Mouse (Mus musculus): ENCODE results near the gene Gm21988. TPM values are rescaled to one million over a fixed set of nuclear protein-coding genes. Genes with fewer than 3 reads are reported as not detected.
A peak's percentile ranks its signal among the peaks of the same experiment; 100 is the strongest.

The Gm21988 gene
- polyA plus RNA-seq, 1 experiment from 2014 or later: 11.0 TPM

DNA sequence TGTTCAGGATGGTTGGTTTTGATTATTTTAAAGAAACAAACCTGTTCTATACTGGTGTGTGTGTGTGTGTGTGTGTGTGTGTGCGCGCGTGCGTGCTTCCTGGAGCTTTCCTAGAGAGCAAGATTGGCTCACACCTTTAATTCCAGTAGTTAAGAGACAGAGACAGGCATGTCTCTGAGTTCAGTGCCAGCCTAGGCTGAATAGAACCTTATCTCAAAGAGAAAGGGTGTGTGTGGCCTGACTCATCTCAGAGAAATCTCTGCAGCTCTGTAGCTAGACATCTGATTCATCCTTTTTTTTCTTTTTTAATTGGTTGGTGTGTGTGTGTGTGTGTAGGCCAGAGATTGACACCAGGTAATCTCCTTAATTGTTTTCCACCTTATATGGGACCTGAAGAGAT, 19.4 kb upstream of the Gm21988 start:
- Histone ChIP-seq H3K27ac (no peak overlapping the region), H3K9me3 (0 out of 2 replicates have a peak, but pooled peaks cover 2% of the 10 kb centered on the region), H3K9ac (no peak overlapping the region), H3K4me3 (replicated peaks) (no peak overlapping the region), H3K4me1 (peaks cover 13% of the 10 kb centered on the region), H3K36me3 (no peaks in the 10 kb centered on the region), H3K27me3 (replicated peaks) (peaks cover 13% of the 10 kb centered on the region), H3K4me2 (no peak overlapping the region)
- ATAC-seq (ENCODE audit: insufficient read depth, low FRiP score, low read depth): no peak
- WGBS: 93% methylated on average over 4 of the region's 4 CpGs

DNA sequence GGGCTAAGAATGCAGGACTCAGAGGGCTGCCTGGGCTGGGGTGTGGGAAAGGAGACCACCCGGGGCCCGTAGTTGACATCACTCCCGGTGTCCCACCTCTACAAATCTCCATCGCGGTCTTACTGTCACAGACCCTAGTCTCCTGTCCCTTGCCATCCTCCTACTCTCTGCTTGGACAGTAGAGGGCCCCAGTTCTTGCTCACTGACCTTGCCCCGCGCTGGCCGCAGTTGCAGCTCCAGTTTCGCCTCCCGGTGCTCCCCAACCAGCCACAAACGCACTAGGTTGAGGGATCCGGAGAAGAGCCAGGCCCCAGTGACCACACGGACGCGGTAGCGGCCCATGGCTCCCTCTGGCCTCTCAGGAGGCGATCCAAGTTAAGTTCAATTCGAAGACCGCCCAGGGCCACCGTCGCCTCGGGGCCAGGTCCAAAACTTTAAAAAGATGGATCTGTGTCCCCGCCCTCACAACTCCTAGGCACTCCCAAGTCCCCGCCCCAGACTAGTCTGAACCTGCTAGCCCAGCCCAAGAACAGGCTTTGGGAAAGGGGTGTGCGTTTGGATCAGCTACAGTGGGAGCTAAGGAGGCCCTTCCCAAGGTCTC, 15.4 kb upstream of the Gm21988 start, which contains the start of gene Alox12:
Alox12 (minus strand) TSS at position 423 of the 601 bp plus-strand sequence.
- Histone ChIP-seq H3K9me3 (no peaks in the 10 kb centered on the region), H3K4me1 (peaks cover 15% of the 10 kb centered on the region), H3K4me3 (replicated peaks) (peak within 1 kb of the TSS; percentile 40), H3K9ac (0 out of 2 replicates have a peak within 1 kb of the TSS, but pooled peaks have one; percentile 17), H3K4me2 (peak within 1 kb of the TSS; percentile 61), H3K27ac (peak within 1 kb of the TSS; percentile 49; the same call in 1 of the 2 replicates), H3K27me3 (replicated peaks) (peaks cover 27% of the 10 kb centered on the region), H3K36me3 (no peaks in the 10 kb centered on the region)
- ATAC-seq (ENCODE audit: insufficient read depth, low FRiP score, low read depth): 0 out of 2 replicates have a peak, but pooled peaks have one; percentile 59
- 2% methylated on average over 25 of the region's 25 CpGs for WGBS

GRCm38 (mm10) chr11:70254337-70254736, 14.7 kb upstream of the Gm21988 start:
- Histone ChIP-seq H3K27ac (no peak overlapping the region), H3K4me3 (replicated peaks) (peak overlapping the region; percentile 40), H3K4me2 (peak overlapping the region; percentile 61), H3K36me3 (no peaks in the 10 kb centered on the region), H3K9me3 (no peaks in the 10 kb centered on the region), H3K27me3 (replicated peaks) (peaks cover 27% of the 10 kb centered on the region), H3K9ac (no peak overlapping the region), H3K4me1 (peaks cover 15% of the 10 kb centered on the region)
- 5% methylated on average over 18 of the region's 18 CpGs for WGBS
- ATAC-seq (ENCODE audit: insufficient read depth, low FRiP score, low read depth): no peak

DNA sequence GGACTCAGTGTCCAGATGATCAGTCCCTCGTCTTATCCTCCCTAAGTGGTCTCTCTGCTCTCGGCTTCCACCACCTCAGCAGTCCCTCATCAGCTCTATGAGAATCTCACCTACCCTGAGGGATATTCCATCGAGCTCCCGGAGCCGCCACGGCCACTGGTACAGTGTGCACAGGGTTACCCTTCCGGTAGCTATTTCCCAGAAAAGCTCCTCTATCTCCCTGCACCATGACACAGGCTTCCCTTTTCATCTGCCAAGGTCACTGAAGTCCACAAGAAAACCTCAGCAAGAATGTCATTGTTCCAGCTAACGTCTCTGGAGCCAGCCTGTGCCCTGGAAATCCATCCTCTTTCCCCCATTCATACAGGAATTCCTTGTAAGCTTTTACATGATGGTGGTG, 12.2 kb upstream of the Gm21988 start:
- 75% methylated on average over 8 of the region's 8 CpGs for WGBS
- no peak overlapping the region for H3K4me2 ChIP-seq
- no peak overlapping the region for H3K4me3 ChIP-seq (replicated peaks)
- peaks cover 15% of the 10 kb centered on the region for H3K4me1 ChIP-seq
- H3K27ac ChIP-seq: no peak overlapping the region
- peaks cover 27% of the 10 kb centered on the region for H3K27me3 ChIP-seq (replicated peaks)
- no peaks in the 10 kb centered on the region for H3K9me3 ChIP-seq
- ATAC-seq (ENCODE audit: insufficient read depth, low FRiP score, low read depth): no peak
- no peak overlapping the region for H3K9ac ChIP-seq
- H3K36me3 ChIP-seq: no peaks in the 10 kb centered on the region

GRCm38 (mm10) chr11:70250150-70250549, 10.5 kb upstream of the Gm21988 start:
- peaks cover 13% of the 10 kb centered on the region for H3K4me1 ChIP-seq
- no peak overlapping the region for H3K4me2 ChIP-seq
- H3K9me3 ChIP-seq: no peaks in the 10 kb centered on the region
- H3K9ac ChIP-seq: no peak overlapping the region
- H3K27me3 ChIP-seq (replicated peaks): peaks cover 24% of the 10 kb centered on the region
- no peak overlapping the region for H3K27ac ChIP-seq
- WGBS: 65% methylated on average over 11 of the region's 11 CpGs
- no peak for ATAC-seq (ENCODE audit: insufficient read depth, low FRiP score, low read depth)
- no peaks in the 10 kb centered on the region for H3K36me3 ChIP-seq
- H3K4me3 ChIP-seq (replicated peaks): no peak overlapping the region

DNA sequence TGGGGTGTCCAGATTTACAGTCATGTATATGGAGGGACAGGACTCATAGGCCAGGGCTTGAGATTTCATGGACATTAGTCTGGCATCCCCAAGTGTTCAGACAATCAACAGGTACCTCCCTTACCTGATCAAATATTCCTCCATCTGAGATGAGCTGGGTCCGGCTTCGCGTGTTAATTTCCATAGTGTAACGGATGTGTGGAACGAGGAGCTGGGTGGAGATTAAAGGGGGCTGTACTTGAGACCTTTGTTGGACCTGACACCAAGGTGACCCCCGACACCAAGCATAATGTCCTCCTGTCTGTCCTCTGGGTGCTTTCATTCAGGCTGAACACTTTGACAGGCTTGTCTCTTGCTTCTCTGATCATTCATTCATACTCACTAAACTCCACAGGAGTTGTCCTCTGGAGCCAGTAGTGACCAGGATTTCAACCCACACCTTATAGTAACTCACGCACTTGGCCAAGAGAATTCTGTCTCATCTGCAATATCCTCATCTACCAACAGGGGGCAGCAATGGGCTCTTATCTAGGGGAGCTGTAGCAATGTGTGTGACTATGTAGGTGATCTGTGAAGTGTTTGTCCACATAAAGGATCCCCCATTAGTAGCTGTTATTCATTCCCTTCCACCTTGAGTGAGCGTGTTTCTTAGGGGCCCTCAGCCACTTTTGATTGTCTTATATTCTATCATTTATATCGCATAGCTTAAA, 7.7 kb upstream of the Gm21988 start:
- H3K9ac ChIP-seq: no peak overlapping the region
- H3K27me3 ChIP-seq (replicated peaks): peaks cover 4% of the 10 kb centered on the region
- no peaks in the 10 kb centered on the region for H3K36me3 ChIP-seq
- ATAC-seq (ENCODE audit: insufficient read depth, low FRiP score, low read depth): no peak
- H3K4me2 ChIP-seq: no peak overlapping the region
- no peak overlapping the region for H3K4me3 ChIP-seq (replicated peaks)
- H3K27ac ChIP-seq: no peak overlapping the region
- H3K4me1 ChIP-seq: no peaks in the 10 kb centered on the region
- H3K9me3 ChIP-seq: no peaks in the 10 kb centered on the region
- 48% methylated on average over 9 of the region's 9 CpGs for WGBS

GRCm38 (mm10) chr11:70242591-70242990, 3.0 kb upstream of the Gm21988 start:
- 64% methylated on average over 11 of the region's 11 CpGs for WGBS
- no peak for ATAC-seq (ENCODE audit: insufficient read depth, low FRiP score, low read depth)
- Histone ChIP-seq H3K9ac (no peak overlapping the region), H3K4me1 (peaks cover 12% of the 10 kb centered on the region; the same call in 1 of the 2 replicates), H3K9me3 (no peaks in the 10 kb centered on the region), H3K4me3 (replicated peaks) (no peak overlapping the region), H3K27me3 (replicated peaks) (0 out of 2 replicates have a peak, but pooled peaks cover 4% of the 10 kb centered on the region), H3K4me2 (no peak overlapping the region), H3K36me3 (no peaks in the 10 kb centered on the region), H3K27ac (no peak overlapping the region)

GRCm38 (mm10) chr11:70238591-70239440, 814 bp downstream of the Gm21988 start:
- Histone ChIP-seq H3K4me1 (peaks cover 23% of the 10 kb centered on the region), H3K27me3 (replicated peaks) (no peaks in the 10 kb centered on the region), H3K4me2 (peak overlapping the region; percentile 78), H3K4me3 (replicated peaks) (peak overlapping the region; percentile 96), H3K9me3 (no peaks in the 10 kb centered on the region), H3K9ac (peak overlapping the region; percentile 77), H3K36me3 (0 out of 2 replicates have a peak, but pooled peaks cover 6% of the 10 kb centered on the region), H3K27ac (peak overlapping the region; percentile 90)
- WGBS: 10% methylated on average over 23 of the region's 23 CpGs
- no peak for ATAC-seq (ENCODE audit: insufficient read depth, low FRiP score, low read depth)

GRCm38 (mm10) chr11:70237457-70238167, 2.0 kb downstream of the Gm21988 start, which contains the start of gene 0610010K14Rik:
Gene 0610010K14Rik (minus strand): TSS chr11:70237914.
- Histone ChIP-seq H3K4me3 (replicated peaks) (peak within 1 kb of the TSS; percentile 96), H3K9ac (peak within 1 kb of the TSS; percentile 77), H3K4me1 (peaks cover 27% of the 10 kb centered on the region), H3K27me3 (replicated peaks) (no peaks in the 10 kb centered on the region), H3K36me3 (0 out of 2 replicates have a peak, but pooled peaks cover 6% of the 10 kb centered on the region), H3K27ac (peak within 1 kb of the TSS; percentile 90), H3K4me2 (peak within 1 kb of the TSS; percentile 78), H3K9me3 (no peaks in the 10 kb centered on the region)
- WGBS: under 1% methylated on average over 70 of the region's 70 CpGs
- ATAC-seq (ENCODE audit: insufficient read depth, low FRiP score, low read depth): peak; percentile 94

- peak overlapping the region; percentile 78 for H3K4me2 ChIP-seq
- peak overlapping the region; percentile 90 for H3K27ac ChIP-seq
- peak overlapping the region; percentile 96 for H3K4me3 ChIP-seq (replicated peaks)
- H3K9ac ChIP-seq: peak overlapping the region; percentile 77; the same call in 1 of the 2 replicates
- 32% methylated on average over 7 of the region's 7 CpGs for WGBS
- peaks cover 27% of the 10 kb centered on the region for H3K4me1 ChIP-seq
- no peaks in the 10 kb centered on the region for H3K27me3 ChIP-seq (replicated peaks)
- 0 out of 2 replicates have a peak, but pooled peaks cover 6% of the 10 kb centered on the region for H3K36me3 ChIP-seq
- ATAC-seq (ENCODE audit: insufficient read depth, low FRiP score, low read depth): no peak
- no peaks in the 10 kb centered on the region for H3K9me3 ChIP-seq
Observed at GRCm38 (mm10) chr11:70236717-70237116, 2.9 kb downstream of the Gm21988 start.
